Mouse (Mus musculus): ENCODE results near the gene Ccdc93. TPM values are rescaled to one million over a fixed set of nuclear protein-coding genes. Genes with fewer than 3 reads are reported as not detected.

Ccdc93 gene
- polyA plus RNA-seq, 1 experiment, result 10.2 TPM

DNA sequence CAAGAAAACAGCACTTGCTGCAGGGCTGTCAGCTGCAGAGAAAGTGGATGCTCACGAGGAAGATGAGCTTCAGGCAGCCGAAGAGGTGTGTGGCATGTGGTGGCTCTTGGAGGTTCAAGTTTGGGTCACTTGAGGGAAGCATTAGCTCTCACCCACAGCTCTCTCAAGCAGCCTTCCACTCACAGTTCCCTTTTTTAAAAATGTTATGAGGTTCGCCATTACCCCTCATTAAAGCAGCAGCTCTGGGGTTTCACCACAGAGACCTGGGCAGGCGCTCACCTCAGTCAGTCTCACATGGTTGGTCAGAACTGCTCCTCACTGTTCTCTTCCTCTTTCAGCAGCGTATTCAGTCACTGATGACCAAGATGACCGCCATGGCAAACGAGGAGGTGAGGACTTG, 31.0 kb downstream of the Ccdc93 start:
- H3K27ac ChIP-seq (ENCODE audit: insufficient read depth, low read depth, low read length), result no peak overlapping the region
- WGBS, result 69% methylated on average over 7 of the region's 7 CpGs
- DNase-seq, result no peak
- H3K4me3 ChIP-seq (ENCODE audit: insufficient read depth, low read depth, low read length), result no peak overlapping the region
- H3K36me3 ChIP-seq (ENCODE audit: control insufficient read depth, insufficient read depth, low read length), result no peaks in the 10 kb centered on the region
- TF ChIP-seq POLR2A (IDR thresholded peaks at IDR 0.05; ENCODE audit: low read depth, low read length) (no peak), CTCF (conservative IDR thresholded peaks at IDR 0.05; ENCODE audit: insufficient read depth, insufficient read length, low read depth, low read length) (no peak)
- H3K27me3 ChIP-seq (replicated peaks; ENCODE audit: control insufficient read depth, insufficient read depth, low read length), result no peaks in the 10 kb centered on the region
- H3K4me1 ChIP-seq (ENCODE audit: control insufficient read depth, insufficient read depth, low read length), result peaks cover 5% of the 10 kb centered on the region; the same call in 1 of the 2 replicates

DNA sequence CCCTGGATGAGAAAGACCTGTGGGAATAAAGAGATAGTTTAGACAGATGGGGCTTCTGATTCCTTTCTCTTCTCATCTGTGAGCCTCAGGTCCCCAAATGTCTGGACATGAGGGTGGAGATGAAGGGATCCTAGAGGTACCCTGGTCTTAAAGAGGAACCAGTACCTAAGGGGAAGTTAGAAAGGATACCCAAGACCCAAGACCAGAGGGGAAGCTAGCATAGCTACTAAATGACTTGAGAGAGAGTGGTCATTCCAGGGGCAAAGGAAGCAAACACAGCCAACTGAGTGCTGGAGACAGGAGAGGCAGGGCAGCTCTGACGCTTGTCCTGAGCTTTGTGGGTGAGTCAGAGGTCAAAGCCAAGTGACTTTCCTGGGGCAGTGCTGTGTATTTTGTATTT, 31.8 kb downstream of the Ccdc93 start:
- WGBS, result 68% methylated on average over 1 of the region's 1 CpGs
- Histone ChIP-seq H3K27ac (ENCODE audit: insufficient read depth, low read depth, low read length) (no peak overlapping the region), H3K4me3 (ENCODE audit: insufficient read depth, low read depth, low read length) (no peak overlapping the region), H3K27me3 (replicated peaks; ENCODE audit: control insufficient read depth, insufficient read depth, low read length) (no peaks in the 10 kb centered on the region), H3K36me3 (ENCODE audit: control insufficient read depth, insufficient read depth, low read length) (no peaks in the 10 kb centered on the region), H3K4me1 (ENCODE audit: control insufficient read depth, insufficient read depth, low read length) (peaks cover 5% of the 10 kb centered on the region; the same call in 1 of the 2 replicates)
- TF ChIP-seq POLR2A (IDR thresholded peaks at IDR 0.05; ENCODE audit: low read depth, low read length) (no peak), CTCF (conservative IDR thresholded peaks at IDR 0.05; ENCODE audit: insufficient read depth, insufficient read length, low read depth, low read length) (no peak)
- no peak for DNase-seq

DNA sequence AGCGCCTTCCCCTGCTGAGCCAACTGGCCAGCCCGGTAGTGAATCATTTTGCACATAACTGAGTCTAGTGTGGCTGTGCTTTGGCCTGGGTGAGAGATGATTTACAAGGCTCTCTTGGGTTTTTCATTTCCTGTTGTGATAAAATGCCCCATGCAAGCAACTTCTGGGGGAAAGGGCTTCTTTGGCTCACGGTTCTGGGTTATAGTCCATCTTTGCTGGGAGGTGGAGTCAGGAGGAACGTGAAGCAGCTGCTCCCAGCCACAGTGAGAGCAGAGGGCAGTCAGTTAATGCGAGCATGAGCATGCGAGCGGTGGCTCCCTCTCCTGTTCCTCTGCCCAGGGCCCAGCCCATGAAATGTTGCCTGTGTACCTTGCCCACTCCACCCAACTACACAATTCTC, 33.0 kb downstream of the Ccdc93 start:
- peaks cover 5% of the 10 kb centered on the region; the same call in 1 of the 2 replicates for H3K4me1 ChIP-seq (ENCODE audit: control insufficient read depth, insufficient read depth, low read length)
- peak overlapping the region; percentile 85 for H3K27ac ChIP-seq (ENCODE audit: insufficient read depth, low read depth, low read length)
- H3K27me3 ChIP-seq (replicated peaks; ENCODE audit: control insufficient read depth, insufficient read depth, low read length), result no peaks in the 10 kb centered on the region
- DNase-seq, result peak; percentile 88
- 34% methylated on average over 7 of the region's 7 CpGs for WGBS
- no peaks in the 10 kb centered on the region for H3K36me3 ChIP-seq (ENCODE audit: control insufficient read depth, insufficient read depth, low read length)
- no peak overlapping the region for H3K4me3 ChIP-seq (ENCODE audit: insufficient read depth, low read depth, low read length)
- TF ChIP-seq CTCF (conservative IDR thresholded peaks at IDR 0.05; ENCODE audit: insufficient read depth, insufficient read length, low read depth, low read length), result no peak
- TF ChIP-seq POLR2A (IDR thresholded peaks at IDR 0.05; ENCODE audit: low read depth, low read length), result peak; percentile 70

DNA sequence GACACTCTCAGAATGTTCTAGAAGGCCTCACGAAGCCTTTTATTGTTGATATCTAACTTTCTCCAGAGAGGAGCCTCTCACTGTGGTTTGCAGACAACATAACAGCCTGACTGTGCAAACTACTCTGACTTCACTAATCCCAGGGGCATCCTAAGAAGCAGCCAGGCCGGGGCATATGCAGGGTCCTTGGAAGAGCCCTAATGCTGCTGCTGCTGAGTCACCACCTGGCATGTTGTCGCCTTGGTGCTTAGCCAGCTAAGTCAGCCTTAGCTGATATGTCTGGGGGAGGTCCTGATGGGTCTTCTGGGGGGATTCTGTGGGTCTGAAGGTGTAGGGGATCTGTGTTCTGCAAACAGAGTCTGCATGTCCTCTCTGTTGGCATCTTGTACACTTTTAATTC, 35.4 kb downstream of the Ccdc93 start:
- Histone ChIP-seq H3K4me3 (ENCODE audit: insufficient read depth, low read depth, low read length) (no peak overlapping the region), H3K36me3 (ENCODE audit: control insufficient read depth, insufficient read depth, low read length) (no peaks in the 10 kb centered on the region), H3K27me3 (replicated peaks; ENCODE audit: control insufficient read depth, insufficient read depth, low read length) (no peaks in the 10 kb centered on the region), H3K27ac (ENCODE audit: insufficient read depth, low read depth, low read length) (no peak overlapping the region), H3K4me1 (ENCODE audit: control insufficient read depth, insufficient read depth, low read length) (peaks cover 5% of the 10 kb centered on the region; the same call in 1 of the 2 replicates)
- no peak for DNase-seq
- no peak for TF ChIP-seq CTCF (conservative IDR thresholded peaks at IDR 0.05; ENCODE audit: insufficient read depth, insufficient read length, low read depth, low read length)
- no peak for TF ChIP-seq POLR2A (IDR thresholded peaks at IDR 0.05; ENCODE audit: low read depth, low read length)
- 68% methylated on average over 3 of the region's 3 CpGs for WGBS

DNA sequence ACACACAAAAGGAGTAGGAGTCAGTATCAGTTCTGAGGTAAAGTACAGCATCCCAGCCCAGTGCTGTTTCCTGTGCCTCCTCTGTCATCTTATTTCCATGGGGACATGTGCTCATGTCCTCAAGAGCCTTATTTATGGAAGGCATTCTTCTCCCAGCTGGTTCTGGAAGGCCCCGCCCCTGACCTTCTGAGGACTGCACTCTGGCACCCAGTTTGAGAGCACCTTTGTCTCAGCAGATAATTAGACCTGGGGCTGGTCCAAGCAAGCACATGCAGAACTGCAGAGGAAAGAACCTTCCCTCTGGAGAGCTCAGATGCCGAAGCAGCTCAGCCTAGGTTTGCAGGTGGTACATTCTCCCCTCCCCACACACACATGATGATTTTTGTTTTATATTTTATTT, 37.4 kb downstream of the Ccdc93 start:
- H3K4me1 ChIP-seq (ENCODE audit: control insufficient read depth, insufficient read depth, low read length), result peaks cover 5% of the 10 kb centered on the region; the same call in 1 of the 2 replicates
- no peaks in the 10 kb centered on the region for H3K27me3 ChIP-seq (replicated peaks; ENCODE audit: control insufficient read depth, insufficient read depth, low read length)
- no peak overlapping the region for H3K4me3 ChIP-seq (ENCODE audit: insufficient read depth, low read depth, low read length)
- WGBS, result 62% methylated on average over 2 of the region's 2 CpGs
- H3K36me3 ChIP-seq (ENCODE audit: control insufficient read depth, insufficient read depth, low read length), result no peaks in the 10 kb centered on the region
- DNase-seq, result peak; percentile 55
- no peak for TF ChIP-seq CTCF (conservative IDR thresholded peaks at IDR 0.05; ENCODE audit: insufficient read depth, insufficient read length, low read depth, low read length)
- no peak for TF ChIP-seq POLR2A (IDR thresholded peaks at IDR 0.05; ENCODE audit: low read depth, low read length)
- H3K27ac ChIP-seq (ENCODE audit: insufficient read depth, low read depth, low read length), result no peak overlapping the region

DNA sequence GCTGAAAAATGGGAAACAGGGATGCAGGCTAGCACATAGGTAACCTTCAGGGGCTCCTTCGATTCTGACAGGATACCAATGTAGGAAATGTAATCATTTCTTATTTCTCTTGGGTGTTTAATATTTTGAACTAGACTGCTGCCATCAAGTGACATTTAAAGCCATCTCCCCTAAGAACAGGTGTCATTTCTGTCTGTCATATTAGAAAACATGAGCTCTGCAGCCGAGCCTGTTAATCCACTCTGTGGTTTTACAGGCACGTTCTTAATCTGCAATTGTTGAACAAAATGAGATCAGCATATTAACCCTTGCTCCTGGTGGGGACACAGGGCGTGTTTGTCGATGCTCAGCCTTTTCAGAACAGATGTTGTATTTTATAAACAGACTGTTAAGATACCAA, 40.7 kb downstream of the Ccdc93 start:
- no peaks in the 10 kb centered on the region for H3K27me3 ChIP-seq (replicated peaks; ENCODE audit: control insufficient read depth, insufficient read depth, low read length)
- TF ChIP-seq CTCF (conservative IDR thresholded peaks at IDR 0.05; ENCODE audit: insufficient read depth, insufficient read length, low read depth, low read length) (no peak), POLR2A (IDR thresholded peaks at IDR 0.05; ENCODE audit: low read depth, low read length) (no peak)
- no peaks in the 10 kb centered on the region for H3K4me1 ChIP-seq (ENCODE audit: control insufficient read depth, insufficient read depth, low read length)
- no peak overlapping the region for H3K27ac ChIP-seq (ENCODE audit: insufficient read depth, low read depth, low read length)
- DNase-seq, result no peak
- WGBS, result 78% methylated on average over 5 of the region's 5 CpGs
- H3K4me3 ChIP-seq (ENCODE audit: insufficient read depth, low read depth, low read length), result no peak overlapping the region
- H3K36me3 ChIP-seq (ENCODE audit: control insufficient read depth, insufficient read depth, low read length), result peaks cover under 1% of the 10 kb centered on the region; the same call in 1 of the 2 replicates

DNA sequence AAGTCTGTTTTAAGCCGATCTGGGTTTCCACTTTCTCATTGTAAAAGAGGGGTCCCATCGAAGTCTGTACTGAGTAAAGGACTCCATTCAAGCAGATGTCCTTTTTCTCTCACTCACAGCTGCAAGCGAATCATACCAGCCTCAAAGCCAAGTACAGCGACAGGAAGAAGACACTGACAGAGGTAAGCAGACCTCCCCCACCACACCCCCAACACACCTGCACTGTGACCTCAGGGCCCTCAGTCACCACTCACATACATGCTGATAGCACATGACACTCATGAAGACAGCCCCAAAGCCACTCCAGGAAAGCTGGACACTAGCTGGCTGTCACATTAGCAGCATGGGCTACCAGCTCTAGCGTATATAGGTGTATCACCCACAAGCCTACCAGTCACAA, 46.9 kb downstream of the Ccdc93 start:
- Histone ChIP-seq H3K4me1 (ENCODE audit: control insufficient read depth, insufficient read depth, low read length) (no peaks in the 10 kb centered on the region), H3K36me3 (ENCODE audit: control insufficient read depth, insufficient read depth, low read length) (peaks cover 7% of the 10 kb centered on the region), H3K4me3 (ENCODE audit: insufficient read depth, low read depth, low read length) (no peak overlapping the region), H3K27ac (ENCODE audit: insufficient read depth, low read depth, low read length) (no peak overlapping the region), H3K27me3 (replicated peaks; ENCODE audit: control insufficient read depth, insufficient read depth, low read length) (no peaks in the 10 kb centered on the region)
- TF ChIP-seq CTCF (conservative IDR thresholded peaks at IDR 0.05; ENCODE audit: insufficient read depth, insufficient read length, low read depth, low read length) (no peak), POLR2A (IDR thresholded peaks at IDR 0.05; ENCODE audit: low read depth, low read length) (no peak)
- 97% methylated on average over 5 of the region's 5 CpGs for WGBS
- no peak for DNase-seq

Data from kidney, adult 2 months (tissue).